Mouse (Mus musculus): ENCODE results near the gene P2rx7.
A peak's percentile ranks its signal among the peaks of the same experiment; 100 is the strongest.

P2rx7 gene

DNA sequence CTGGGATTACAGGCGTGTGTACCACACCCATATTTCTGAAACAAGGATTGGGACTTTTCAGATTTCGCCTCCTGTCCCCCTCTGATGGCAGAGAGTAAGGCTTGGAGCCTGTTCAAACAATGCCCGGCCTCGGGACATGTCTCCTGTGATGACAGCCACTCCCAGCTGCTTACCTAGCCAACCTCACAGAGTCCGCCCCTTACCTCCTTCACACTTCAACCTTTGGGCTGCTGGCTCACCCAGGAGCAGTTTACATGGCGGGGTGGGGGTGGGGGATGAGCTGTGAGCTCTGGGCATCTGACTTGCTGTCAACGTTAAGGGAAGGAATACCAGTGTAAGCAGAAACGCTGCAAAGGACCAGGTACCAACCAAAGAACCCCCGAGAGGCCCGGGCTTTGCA lies 87.1 kb downstream of the P2rx7 start:
- no peak for DNase-seq (ENCODE audit: low read depth, low spot score)

DNA sequence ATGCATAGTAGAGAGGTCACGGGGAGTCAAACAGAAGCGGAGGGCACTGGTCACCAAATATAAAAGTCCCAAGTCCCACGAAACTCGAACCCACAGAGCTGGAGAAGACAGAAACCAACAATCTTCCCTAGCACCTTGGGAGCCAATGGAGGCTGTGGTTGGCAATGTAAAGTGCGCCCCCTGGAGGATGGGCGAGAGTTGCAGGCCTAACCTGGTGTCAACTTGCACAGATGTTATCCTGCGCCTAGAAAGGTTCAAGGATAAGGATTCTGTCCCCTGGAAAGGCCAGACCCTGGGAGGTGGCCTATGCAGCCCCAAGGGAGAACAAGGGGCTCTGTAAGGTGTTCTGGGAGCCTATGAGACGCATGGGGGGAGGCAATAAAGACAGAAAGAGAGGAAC lies 87.6 kb downstream of the P2rx7 start:
- DNase-seq (ENCODE audit: low read depth, low spot score), result peak; percentile 78

DNA sequence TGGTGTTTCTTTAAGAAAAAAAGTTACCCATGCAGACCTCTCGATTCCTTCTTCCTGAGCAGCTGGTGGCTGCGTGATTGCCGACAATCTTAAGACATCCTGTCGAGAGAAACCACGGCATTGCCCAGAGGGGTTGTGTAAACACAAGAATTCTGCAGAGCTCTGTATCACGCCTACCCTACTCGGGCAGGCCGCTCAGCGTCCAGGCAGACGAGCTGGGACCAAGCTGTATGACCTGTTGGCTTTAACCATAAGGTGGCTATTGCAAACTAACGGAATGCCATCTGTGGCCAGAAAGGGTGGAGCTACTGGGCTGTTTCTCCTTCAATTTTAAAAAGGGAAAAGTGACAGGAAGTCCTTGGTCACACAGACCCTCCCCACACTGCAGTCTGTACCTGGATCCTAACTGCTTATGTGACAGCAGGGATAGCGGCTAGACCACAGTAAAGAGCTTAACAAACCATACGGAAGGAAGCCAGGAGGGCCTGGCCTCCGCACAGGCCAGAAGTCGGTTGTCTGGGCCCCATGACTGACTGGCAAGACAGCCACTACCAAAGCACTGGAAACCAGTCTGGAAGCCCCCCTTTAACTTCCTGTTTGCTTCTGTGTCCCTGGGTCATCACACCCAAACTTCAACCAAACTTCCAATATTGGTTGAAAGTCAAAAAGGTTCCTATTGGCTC lies 88.4 kb downstream of the P2rx7 start:
- DNase-seq (ENCODE audit: low read depth, low spot score), result no peak

DNA sequence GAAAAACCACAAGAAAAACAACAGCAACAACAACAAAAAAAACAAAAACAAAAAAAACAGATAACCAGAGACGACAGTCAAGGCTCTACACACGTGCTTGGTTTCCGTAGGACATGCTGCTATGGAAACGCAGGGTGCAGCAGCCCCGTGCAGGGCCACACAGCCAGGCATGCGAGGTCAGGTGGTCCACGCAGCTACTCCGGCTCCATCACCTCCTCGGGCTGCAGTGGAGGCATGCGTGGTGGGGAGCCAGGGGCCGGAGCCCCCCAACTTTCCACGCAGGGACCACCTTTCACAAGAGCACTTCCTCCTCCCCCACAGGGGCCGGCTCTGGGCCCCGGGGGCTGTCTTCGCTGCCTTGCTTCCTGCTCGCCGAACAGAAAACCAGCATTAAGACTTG lies 90.2 kb downstream of the P2rx7 start:
- peak; percentile 63 for DNase-seq (ENCODE audit: low read depth, low spot score)

DNA sequence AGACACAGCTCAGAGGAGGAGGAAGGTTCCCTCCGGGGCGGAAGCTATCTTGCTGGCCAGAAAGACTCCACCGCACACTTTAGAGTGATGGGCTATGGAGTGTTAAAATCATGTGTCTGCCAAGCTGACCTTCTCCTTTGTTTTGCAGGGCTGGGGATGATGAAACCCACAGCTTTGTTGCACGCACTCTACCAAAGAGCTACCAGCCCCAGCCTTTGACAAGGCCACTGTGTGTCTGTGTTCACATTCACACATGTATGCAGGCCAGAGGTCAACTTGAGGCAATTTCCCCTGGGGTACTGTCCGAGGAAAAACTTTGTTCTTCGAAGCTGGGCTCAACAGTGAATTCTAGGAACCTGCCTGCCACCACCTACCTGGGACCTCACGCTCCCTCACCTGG lies 92.1 kb downstream of the P2rx7 start:
- DNase-seq (ENCODE audit: low read depth, low spot score), result no peak

DNA sequence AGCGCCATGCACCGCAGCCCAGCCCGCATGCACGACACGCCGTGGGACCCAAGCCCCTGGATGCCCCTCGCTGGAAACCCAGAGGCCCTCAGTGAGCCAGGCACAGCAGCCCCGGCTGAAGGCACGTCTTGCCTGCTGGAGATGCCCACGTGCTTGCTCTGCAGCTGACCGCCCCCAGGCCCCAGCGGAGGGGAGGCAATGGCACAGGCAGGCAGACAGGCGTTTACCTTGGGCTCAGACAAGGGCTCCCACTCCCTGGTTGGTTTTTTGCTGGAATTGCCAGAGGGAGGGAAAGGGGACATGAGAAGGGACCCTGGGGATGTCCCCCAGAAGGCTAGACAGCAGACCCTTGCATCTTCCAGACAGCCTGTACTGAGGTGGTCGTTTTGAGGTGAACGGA lies 93.0 kb downstream of the P2rx7 start:
- DNase-seq (ENCODE audit: low read depth, low spot score), result no peak

Data from R1 (cell line).